Mouse (Mus musculus): ENCODE results near the gene Sorcs1. TPM values are rescaled to one million over a fixed set of nuclear protein-coding genes. Genes with fewer than 3 reads are reported as not detected.

Gene Sorcs1
- polyA plus RNA-seq, 1 experiment, result not detected

DNA sequence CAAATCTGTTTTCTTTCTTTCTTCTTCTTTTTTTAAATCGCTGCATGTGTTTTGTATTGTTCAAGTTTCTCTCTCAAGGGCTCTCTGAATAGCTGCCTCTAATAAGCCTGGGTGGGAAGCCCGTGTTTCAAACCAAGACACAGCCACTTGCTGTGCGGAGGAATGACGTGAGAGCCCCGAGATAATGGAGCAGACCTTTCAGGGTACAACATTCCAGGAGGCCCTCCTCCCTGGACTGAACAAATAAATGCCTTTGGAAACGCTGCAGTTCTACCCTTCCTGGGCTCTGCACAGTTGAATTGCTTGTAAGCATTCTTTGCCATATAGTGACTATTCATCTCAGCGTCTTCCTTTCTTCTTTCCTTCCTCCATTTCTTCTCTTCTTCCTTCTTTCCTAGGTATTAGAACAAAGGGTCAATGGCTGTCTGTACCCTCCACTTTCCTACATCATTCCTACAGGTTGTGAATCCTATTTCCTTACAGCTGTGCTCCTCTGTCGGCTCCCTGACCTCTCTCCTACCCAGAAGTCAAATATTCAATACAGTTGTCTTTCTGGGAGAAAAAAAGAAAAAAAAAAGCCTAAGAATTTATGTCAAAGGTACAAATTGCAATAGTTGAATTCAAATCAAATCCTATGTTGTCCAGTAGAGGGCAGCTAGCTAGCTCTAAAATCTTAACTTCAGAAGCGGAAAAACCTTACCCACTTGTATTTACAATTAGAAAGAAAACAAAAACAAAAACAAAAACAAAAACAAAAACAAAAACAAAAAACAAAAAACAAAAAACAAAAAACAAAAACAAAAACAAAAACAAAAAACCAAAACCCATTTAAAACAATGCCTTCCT lies 315.6 kb downstream of the Sorcs1 start:
- Histone ChIP-seq H3K4me3 (replicated peaks) (no peak overlapping the region), H3K27me3 (ENCODE audit: control insufficient read depth) (no peaks in the 10 kb centered on the region), H3K4me1 (ENCODE audit: control insufficient read depth) (no peaks in the 10 kb centered on the region), H3K9me3 (ENCODE audit: control insufficient read depth, low read length) (peaks cover 6% of the 10 kb centered on the region; the same call in 1 of the 2 replicates), H3K36me3 (ENCODE audit: control insufficient read depth) (no peaks in the 10 kb centered on the region)
- TF ChIP-seq TAL1 (IDR thresholded peaks at IDR 0.05; ENCODE audit: low read length), result no peak
- no peak for TF ChIP-seq GATA1 (IDR thresholded peaks at IDR 0.05; ENCODE audit: low read length)

GRCm38 (mm10) chr19:50358561-50358960 lies 319.9 kb downstream of the Sorcs1 start:
- no peaks in the 10 kb centered on the region for H3K36me3 ChIP-seq (ENCODE audit: control insufficient read depth)
- no peak overlapping the region for H3K4me3 ChIP-seq (replicated peaks)
- peaks cover 6% of the 10 kb centered on the region; the same call in 1 of the 2 replicates for H3K9me3 ChIP-seq (ENCODE audit: control insufficient read depth, low read length)
- H3K27me3 ChIP-seq (ENCODE audit: control insufficient read depth), result no peaks in the 10 kb centered on the region
- H3K4me1 ChIP-seq (ENCODE audit: control insufficient read depth), result no peaks in the 10 kb centered on the region
- TF ChIP-seq TAL1 (IDR thresholded peaks at IDR 0.05; ENCODE audit: low read length) (no peak), GATA1 (IDR thresholded peaks at IDR 0.05; ENCODE audit: low read length) (no peak)

- H3K4me1 ChIP-seq (ENCODE audit: control insufficient read depth), result no peaks in the 10 kb centered on the region
- TF ChIP-seq TAL1 (IDR thresholded peaks at IDR 0.05; ENCODE audit: low read length), result no peak
- TF ChIP-seq GATA1 (IDR thresholded peaks at IDR 0.05; ENCODE audit: low read length), result no peak
- no peak overlapping the region for H3K4me3 ChIP-seq (replicated peaks)
- H3K27me3 ChIP-seq (ENCODE audit: control insufficient read depth), result no peaks in the 10 kb centered on the region
- H3K36me3 ChIP-seq (ENCODE audit: control insufficient read depth), result no peaks in the 10 kb centered on the region
- H3K9me3 ChIP-seq (ENCODE audit: control insufficient read depth, low read length), result peaks cover 13% of the 10 kb centered on the region
Observed at GRCm38 (mm10) chr19:50339211-50339610, 339.2 kb downstream of the Sorcs1 start.

DNA sequence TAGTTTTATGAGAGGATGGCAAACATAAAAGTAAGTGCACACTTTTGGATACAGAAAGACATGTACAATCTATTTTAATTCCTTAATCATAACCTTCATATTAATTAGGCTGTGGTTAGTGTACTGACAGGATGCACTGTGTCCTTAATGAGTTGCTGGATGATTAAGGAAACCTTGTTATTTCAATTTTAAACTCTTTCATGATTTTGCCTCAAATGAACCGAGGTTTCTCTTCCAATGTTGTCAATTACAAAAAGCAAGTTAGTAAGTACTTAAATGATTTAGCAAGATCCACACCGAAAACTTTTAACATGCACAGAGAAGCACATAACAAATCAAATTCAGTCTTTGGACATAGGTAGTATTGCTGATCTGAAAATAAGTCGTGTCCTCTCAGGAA lies 341.7 kb downstream of the Sorcs1 start:
- H3K4me3 ChIP-seq (replicated peaks), result no peak overlapping the region
- TF ChIP-seq GATA1 (IDR thresholded peaks at IDR 0.05; ENCODE audit: low read length) (no peak), TAL1 (IDR thresholded peaks at IDR 0.05; ENCODE audit: low read length) (no peak)
- H3K4me1 ChIP-seq (ENCODE audit: control insufficient read depth), result no peaks in the 10 kb centered on the region
- H3K36me3 ChIP-seq (ENCODE audit: control insufficient read depth), result no peaks in the 10 kb centered on the region
- H3K27me3 ChIP-seq (ENCODE audit: control insufficient read depth), result no peaks in the 10 kb centered on the region
- peaks cover 7% of the 10 kb centered on the region for H3K9me3 ChIP-seq (ENCODE audit: control insufficient read depth, low read length)

- Histone ChIP-seq H3K4me1 (ENCODE audit: control insufficient read depth) (no peaks in the 10 kb centered on the region), H3K27me3 (ENCODE audit: control insufficient read depth) (no peaks in the 10 kb centered on the region), H3K9me3 (ENCODE audit: control insufficient read depth, low read length) (no peaks in the 10 kb centered on the region; the same call in 1 of the 2 replicates), H3K36me3 (ENCODE audit: control insufficient read depth) (no peaks in the 10 kb centered on the region), H3K4me3 (replicated peaks) (no peak overlapping the region)
- TF ChIP-seq TAL1 (IDR thresholded peaks at IDR 0.05; ENCODE audit: low read length) (no peak), GATA1 (IDR thresholded peaks at IDR 0.05; ENCODE audit: low read length) (no peak)
Observed at GRCm38 (mm10) chr19:50331136-50331535, 347.3 kb downstream of the Sorcs1 start.

DNA sequence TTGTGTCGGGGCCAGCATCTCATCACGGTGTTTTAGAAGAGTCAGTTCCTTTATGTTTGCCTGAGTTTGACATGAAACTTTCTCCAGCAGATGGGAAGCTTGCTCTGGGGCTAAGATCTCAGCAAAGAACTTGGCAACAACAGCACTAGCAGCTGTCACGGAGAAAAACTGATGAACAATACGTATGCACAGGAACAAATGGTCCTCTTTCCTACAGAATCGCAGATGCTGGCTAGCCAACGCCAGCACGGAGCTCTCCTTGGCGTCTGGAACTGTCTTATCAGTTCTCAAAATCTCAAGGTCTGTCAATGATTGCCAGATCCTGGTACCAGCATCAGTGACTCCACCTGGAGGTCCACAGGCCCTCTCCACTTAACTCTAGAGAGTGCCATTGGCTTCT lies 350.6 kb downstream of the Sorcs1 start:
- no peak for TF ChIP-seq TAL1 (IDR thresholded peaks at IDR 0.05; ENCODE audit: low read length)
- no peak for TF ChIP-seq GATA1 (IDR thresholded peaks at IDR 0.05; ENCODE audit: low read length)
- Histone ChIP-seq H3K27me3 (ENCODE audit: control insufficient read depth) (no peaks in the 10 kb centered on the region), H3K9me3 (ENCODE audit: control insufficient read depth, low read length) (peaks cover 2% of the 10 kb centered on the region; the same call in 1 of the 2 replicates), H3K36me3 (ENCODE audit: control insufficient read depth) (no peaks in the 10 kb centered on the region), H3K4me3 (replicated peaks) (no peak overlapping the region), H3K4me1 (ENCODE audit: control insufficient read depth) (no peaks in the 10 kb centered on the region)

GRCm38 (mm10) chr19:50326151-50326550 lies 352.3 kb downstream of the Sorcs1 start:
- Histone ChIP-seq H3K27me3 (ENCODE audit: control insufficient read depth) (no peaks in the 10 kb centered on the region), H3K4me1 (ENCODE audit: control insufficient read depth) (no peaks in the 10 kb centered on the region), H3K4me3 (replicated peaks) (no peak overlapping the region), H3K9me3 (ENCODE audit: control insufficient read depth, low read length) (peaks cover 2% of the 10 kb centered on the region; the same call in 1 of the 2 replicates), H3K36me3 (ENCODE audit: control insufficient read depth) (no peaks in the 10 kb centered on the region)
- TF ChIP-seq GATA1 (IDR thresholded peaks at IDR 0.05; ENCODE audit: low read length), result no peak
- no peak for TF ChIP-seq TAL1 (IDR thresholded peaks at IDR 0.05; ENCODE audit: low read length)

- no peaks in the 10 kb centered on the region for H3K27me3 ChIP-seq (ENCODE audit: control insufficient read depth)
- no peak for TF ChIP-seq GATA1 (IDR thresholded peaks at IDR 0.05; ENCODE audit: low read length)
Observed at GRCm38 (mm10) chr19:50325686-50326085, 352.8 kb downstream of the Sorcs1 start.

GRCm38 (mm10) chr19:50307046-50307445 lies 371.4 kb downstream of the Sorcs1 start:
- Histone ChIP-seq H3K4me3 (replicated peaks) (no peak overlapping the region), H3K27me3 (ENCODE audit: control insufficient read depth) (no peaks in the 10 kb centered on the region), H3K4me1 (ENCODE audit: control insufficient read depth) (no peaks in the 10 kb centered on the region), H3K36me3 (ENCODE audit: control insufficient read depth) (no peaks in the 10 kb centered on the region), H3K9me3 (ENCODE audit: control insufficient read depth, low read length) (no peaks in the 10 kb centered on the region)
- TF ChIP-seq GATA1 (IDR thresholded peaks at IDR 0.05; ENCODE audit: low read length) (no peak), TAL1 (IDR thresholded peaks at IDR 0.05; ENCODE audit: low read length) (no peak)

More at GRCm38 (mm10) chr19:50325686-50326085, 352.8 kb downstream of the Sorcs1 start:
- Histone ChIP-seq H3K4me3 (replicated peaks) (no peak overlapping the region), H3K4me1 (ENCODE audit: control insufficient read depth) (no peaks in the 10 kb centered on the region), H3K36me3 (ENCODE audit: control insufficient read depth) (no peaks in the 10 kb centered on the region), H3K9me3 (ENCODE audit: control insufficient read depth, low read length) (peaks cover 2% of the 10 kb centered on the region; the same call in 1 of the 2 replicates)

Measured in erythroblast, embryonic 14.5 days (primary cell).